Mouse (Mus musculus): ENCODE data around the gene Snupn. TPM values are rescaled to one million over a fixed set of nuclear protein-coding genes. Genes with fewer than 3 reads are reported as not detected.

Gene Snupn
- polyA plus RNA-seq, 1 experiment, result 7.7 TPM

GRCm38 (mm10) chr9:56922746-56923145 lies 27.9 kb upstream of the Snupn start:
- Histone ChIP-seq H3K27me3 (ENCODE audit: control insufficient read depth, insufficient read depth, insufficient read length) (no peaks in the 10 kb centered on the region), H3ac (ENCODE audit: control insufficient read depth, insufficient read length, low read depth) (no peak overlapping the region), H3K79me2 (ENCODE audit: control insufficient read depth, insufficient read depth) (peaks cover 48% of the 10 kb centered on the region), H3K36me3 (ENCODE audit: control insufficient read depth, insufficient read depth) (peaks cover 30% of the 10 kb centered on the region), H3K4me3 (ENCODE audit: insufficient read depth, poor library complexity, severe bottlenecking) (no peak overlapping the region), H3K79me3 (ENCODE audit: low read depth) (peaks cover 3% of the 10 kb centered on the region)
- TF ChIP-seq MYOD1 (IDR thresholded peaks at IDR 0.05; ENCODE audit: control insufficient read depth, insufficient read length, low read depth) (no peak), MAX (IDR thresholded peaks at IDR 0.05) (no peak), CEBPB (IDR thresholded peaks at IDR 0.05; ENCODE audit: low read depth) (no peak), CTCF (IDR thresholded peaks at IDR 0.05; ENCODE audit: control insufficient read depth, insufficient read depth, insufficient read length) (no peak), MYOG (IDR thresholded peaks at IDR 0.05; ENCODE audit: control insufficient read depth, extremely low read depth, insufficient read length) (no peak), FOSL1 (IDR thresholded peaks at IDR 0.05; ENCODE audit: insufficient read depth, low read length, poor library complexity, severe bottlenecking) (no peak), USF1 (IDR thresholded peaks at IDR 0.05; ENCODE audit: low read depth) (no peak)

GRCm38 (mm10) chr9:56923841-56924650 lies 26.6 kb upstream of the Snupn start:
- TF ChIP-seq MAX (IDR thresholded peaks at IDR 0.05) (no peak), USF1 (IDR thresholded peaks at IDR 0.05; ENCODE audit: low read depth) (no peak), CEBPB (IDR thresholded peaks at IDR 0.05; ENCODE audit: low read depth) (peak; percentile 59), MYOD1 (IDR thresholded peaks at IDR 0.05; ENCODE audit: control insufficient read depth, insufficient read length, low read depth) (no peak)
- Histone ChIP-seq H3ac (ENCODE audit: control insufficient read depth, insufficient read length, low read depth) (no peak overlapping the region), H3K79me2 (ENCODE audit: control insufficient read depth, insufficient read depth) (peaks cover 48% of the 10 kb centered on the region), H3K79me3 (ENCODE audit: low read depth) (peaks cover 3% of the 10 kb centered on the region), H3K36me3 (ENCODE audit: control insufficient read depth, insufficient read depth) (peaks cover 21% of the 10 kb centered on the region), H3K27me3 (ENCODE audit: control insufficient read depth, insufficient read depth, insufficient read length) (no peaks in the 10 kb centered on the region), H3K4me3 (ENCODE audit: insufficient read depth, poor library complexity, severe bottlenecking) (no peak overlapping the region)

GRCm38 (mm10) chr9:56924651-56925027 lies 26.0 kb upstream of the Snupn start:
- TF ChIP-seq MYOD1 (IDR thresholded peaks at IDR 0.05; ENCODE audit: control insufficient read depth, insufficient read length, low read depth) (no peak), MAX (IDR thresholded peaks at IDR 0.05) (peak; percentile 43), CTCF (IDR thresholded peaks at IDR 0.05; ENCODE audit: control insufficient read depth, insufficient read depth, insufficient read length) (no peak), MYOG (IDR thresholded peaks at IDR 0.05; ENCODE audit: control insufficient read depth, extremely low read depth, insufficient read length) (no peak), USF1 (IDR thresholded peaks at IDR 0.05; ENCODE audit: low read depth) (peak; percentile 96), FOSL1 (IDR thresholded peaks at IDR 0.05; ENCODE audit: insufficient read depth, low read length, poor library complexity, severe bottlenecking) (no peak), CEBPB (IDR thresholded peaks at IDR 0.05; ENCODE audit: low read depth) (no peak)
- Histone ChIP-seq H3K79me2 (ENCODE audit: control insufficient read depth, insufficient read depth) (peaks cover 48% of the 10 kb centered on the region), H3K27me3 (ENCODE audit: control insufficient read depth, insufficient read depth, insufficient read length) (no peaks in the 10 kb centered on the region), H3K4me3 (ENCODE audit: insufficient read depth, poor library complexity, severe bottlenecking) (no peak overlapping the region), H3ac (ENCODE audit: control insufficient read depth, insufficient read length, low read depth) (no peak overlapping the region), H3K36me3 (ENCODE audit: control insufficient read depth, insufficient read depth) (peaks cover 21% of the 10 kb centered on the region), H3K79me3 (ENCODE audit: low read depth) (peaks cover 3% of the 10 kb centered on the region)

- H3K36me3 ChIP-seq (ENCODE audit: control insufficient read depth, insufficient read depth), result peaks cover 20% of the 10 kb centered on the region
- H3K4me3 ChIP-seq (ENCODE audit: insufficient read depth, poor library complexity, severe bottlenecking), result no peak overlapping the region
- H3K79me3 ChIP-seq (ENCODE audit: low read depth), result peaks cover 3% of the 10 kb centered on the region
- no peaks in the 10 kb centered on the region for H3K27me3 ChIP-seq (ENCODE audit: control insufficient read depth, insufficient read depth, insufficient read length)
- H3K79me2 ChIP-seq (ENCODE audit: control insufficient read depth, insufficient read depth), result peaks cover 48% of the 10 kb centered on the region
- TF ChIP-seq USF1 (IDR thresholded peaks at IDR 0.05; ENCODE audit: low read depth) (no peak), CTCF (IDR thresholded peaks at IDR 0.05; ENCODE audit: control insufficient read depth, insufficient read depth, insufficient read length) (no peak), MYOD1 (IDR thresholded peaks at IDR 0.05; ENCODE audit: control insufficient read depth, insufficient read length, low read depth) (no peak), MAX (IDR thresholded peaks at IDR 0.05) (no peak), CEBPB (IDR thresholded peaks at IDR 0.05; ENCODE audit: low read depth) (no peak), MYOG (IDR thresholded peaks at IDR 0.05; ENCODE audit: control insufficient read depth, extremely low read depth, insufficient read length) (no peak), FOSL1 (IDR thresholded peaks at IDR 0.05; ENCODE audit: insufficient read depth, low read length, poor library complexity, severe bottlenecking) (no peak)
- H3ac ChIP-seq (ENCODE audit: control insufficient read depth, insufficient read length, low read depth), result no peak overlapping the region
Measured at GRCm38 (mm10) chr9:56925291-56926024, 25.2 kb upstream of the Snupn start.

GRCm38 (mm10) chr9:56926025-56926360 lies 24.7 kb upstream of the Snupn start:
- peaks cover 48% of the 10 kb centered on the region for H3K79me2 ChIP-seq (ENCODE audit: control insufficient read depth, insufficient read depth)
- H3ac ChIP-seq (ENCODE audit: control insufficient read depth, insufficient read length, low read depth), result no peak overlapping the region
- no peak overlapping the region for H3K4me3 ChIP-seq (ENCODE audit: insufficient read depth, poor library complexity, severe bottlenecking)
- TF ChIP-seq MYOG (IDR thresholded peaks at IDR 0.05; ENCODE audit: control insufficient read depth, extremely low read depth, insufficient read length), result no peak
- no peak for TF ChIP-seq MYOD1 (IDR thresholded peaks at IDR 0.05; ENCODE audit: control insufficient read depth, insufficient read length, low read depth)
- no peaks in the 10 kb centered on the region for H3K27me3 ChIP-seq (ENCODE audit: control insufficient read depth, insufficient read depth, insufficient read length)
- peaks cover 3% of the 10 kb centered on the region for H3K79me3 ChIP-seq (ENCODE audit: low read depth)
- H3K36me3 ChIP-seq (ENCODE audit: control insufficient read depth, insufficient read depth), result peaks cover 15% of the 10 kb centered on the region
